ENCODE assay signal across 12 mouse cellular contexts in genomic region chr2:165889874-165890273, GRCm38 (mm10). TPM values are rescaled to one million over a fixed set of nuclear protein-coding genes. Genes with fewer than 3 reads are reported as not detected.
DNase-seq lines count a peak whose midpoint lies in the region; ATAC-seq and TF ChIP-seq lines count a peak whose summit lies in the region.
"Had no signal": no experiment of that assay in that cellular context is flagged by ENCODE, and none has a peak within 500 bp of the region (broad histone marks: within the 10 kb centered on the region; RNA-seq: fewer than 3 reads in every experiment).

No protein-coding gene starts in this region.

- H3K9me3 ChIP-seq in heart, embryonic 13.5 days: no peaks in the 10 kb centered on the region
- no peaks in the 10 kb centered on the region for H3K9me3 ChIP-seq in G1E (replicated peaks)
- H3K9me3 ChIP-seq in embryonic facial prominence, embryonic 10.5 days: no peaks in the 10 kb centered on the region
- no peaks in the 10 kb centered on the region for H3K9me3 ChIP-seq in limb, embryonic 15.5 days

- TF ChIP-seq CTCF in G1E (IDR thresholded peaks at IDR 0.05; ENCODE audit: low read depth, low read length): no peak

- H3K27ac ChIP-seq in heart, embryonic 13.5 days (replicated peaks): peak overlapping the region; percentile 100; the same call in 1 of the 2 replicates
- peak overlapping the region; percentile 100 for H3K27ac ChIP-seq in embryonic facial prominence, embryonic 10.5 days (replicated peaks)
- H3K27ac ChIP-seq in limb, embryonic 15.5 days: peak overlapping the region; percentile 27; the same call in 1 of the 2 replicates

- WGBS in heart, embryonic 13.5 days: 89% methylated on average over 10 of the region's 10 CpGs
- WGBS in embryonic facial prominence, embryonic 10.5 days: 84% methylated on average over 10 of the region's 10 CpGs
- WGBS in limb, embryonic 15.5 days: 76% methylated on average over 10 of the region's 10 CpGs

- H3K4me2 ChIP-seq in heart, embryonic 13.5 days: no peak overlapping the region
- no peak overlapping the region for H3K4me2 ChIP-seq in limb, embryonic 15.5 days

- H3K27me3 ChIP-seq in heart, embryonic 13.5 days (replicated peaks): no peaks in the 10 kb centered on the region
- H3K27me3 ChIP-seq in G1E (ENCODE audit: insufficient read depth, low read length): no peaks in the 10 kb centered on the region
- H3K27me3 ChIP-seq in embryonic facial prominence, embryonic 10.5 days (replicated peaks; ENCODE audit: low read depth, poor library complexity, severe bottlenecking): no peaks in the 10 kb centered on the region
- no peaks in the 10 kb centered on the region for H3K27me3 ChIP-seq in limb, embryonic 15.5 days

- H3K36me3 ChIP-seq in heart, embryonic 13.5 days: no peaks in the 10 kb centered on the region
- H3K36me3 ChIP-seq in G1E (replicated peaks): no peaks in the 10 kb centered on the region
- no peaks in the 10 kb centered on the region for H3K36me3 ChIP-seq in embryonic facial prominence, embryonic 10.5 days (replicated peaks)
- H3K36me3 ChIP-seq in limb, embryonic 15.5 days: no peaks in the 10 kb centered on the region

- no peak for ATAC-seq in heart, embryonic 13.5 days (ENCODE audit: extremely low read depth, insufficient number of reproducible peaks, low FRiP score, low TSS enrichment)
- ATAC-seq in G1E (ENCODE audit: extremely low read depth, insufficient number of reproducible peaks, low FRiP score, poor library complexity, severe bottlenecking): no peak
- ATAC-seq in limb, embryonic 15.5 days (ENCODE audit: insufficient number of reproducible peaks, low FRiP score, low TSS enrichment, low read depth): no peak

- H3K9ac ChIP-seq in heart, embryonic 13.5 days: peak overlapping the region; percentile 82; the same call in 1 of the 2 replicates
- H3K9ac ChIP-seq in limb, embryonic 15.5 days: no peak overlapping the region

- H3K4me1 ChIP-seq in heart, embryonic 13.5 days: peaks cover 66% of the 10 kb centered on the region
- peaks cover 75% of the 10 kb centered on the region for H3K4me1 ChIP-seq in G1E (ENCODE audit: insufficient read depth, low read depth, low read length)
- peaks cover 73% of the 10 kb centered on the region for H3K4me1 ChIP-seq in embryonic facial prominence, embryonic 10.5 days
- peaks cover 49% of the 10 kb centered on the region for H3K4me1 ChIP-seq in limb, embryonic 15.5 days

- no peak for DNase-seq in heart, adult 18-20 months
- DNase-seq in G1E (ENCODE audit: low spot score): no peak
- no peak for DNase-seq in embryonic facial prominence, embryonic 10.5 days (ENCODE audit: low spot score)
- no peak for DNase-seq in right cerebral cortex, postnatal 10 days (ENCODE audit: low spot score in 2 of 2)
- DNase-seq in adrenal gland, postnatal 10 days: no peak
- DNase-seq: adrenal gland, adult 2 months; embryo, embryonic 11 days; kidney, postnatal 25 days; lung, adult 18-20 months; right cerebral cortex, postnatal 14 days had no signal

- no peak overlapping the region for H3K4me3 ChIP-seq in heart, embryonic 13.5 days
- peak overlapping the region; percentile 24; the same call in 1 of the 2 replicates for H3K4me3 ChIP-seq in G1E (ENCODE audit: low read depth, low read length)
- H3K4me3 ChIP-seq in embryonic facial prominence, embryonic 10.5 days: no peak overlapping the region
- H3K4me3 ChIP-seq in limb, embryonic 15.5 days: no peak overlapping the region

RNA-seq across cellular contexts. Expression of gene Zmynd8, which starts 8.9 kb away (rescaled TPM):
- 41.5 and 42.4 TPM in 2 replicates for polyA plus RNA-seq in heart, embryonic 13.5 days (2015; fragmentation: Nextera tagmentation; extraction: Ambion mirVana)
- 10 to 100 TPM; 41.2 to 44.8 TPM for total RNA-seq in heart, adult 18-20 months (2021)
- total RNA-seq in G1E (2014; fragmentation: Nextera tagmentation) (144 and 153 TPM in 2 replicates), G1E (2017) (42.5 and 54.5 TPM in 2 replicates)
- polyA plus RNA-seq in G1E (2012): 69.5 and 82.4 TPM in 2 replicates
- polyA plus RNA-seq in embryonic facial prominence, embryonic 10.5 days (2016; fragmentation: Nextera tagmentation; extraction: Ambion mirVana): 68.1 and 69.9 TPM in 2 replicates
- polyA plus RNA-seq in limb, embryonic 15.5 days (2015; fragmentation: Nextera tagmentation; extraction: Ambion mirVana): 40.4 and 52.2 TPM in 2 replicates
- total RNA-seq in adrenal gland, postnatal 10 days (2021): 10 to 100 TPM; 39.8 to 57.2 TPM

Comparison
In these comparisons a context has a peak if more than half of its experiments do, and no peak if none do; other contexts are left out.
1. H3K27ac ChIP-seq: peak in every context shown above with its lines; median percentile 100 in heart, embryonic 13.5 days; 100 in embryonic facial prominence, embryonic 10.5 days; 27 in limb, embryonic 15.5 days.